Mouse (Mus musculus): ENCODE data around the gene Nsun5. TPM values are rescaled to one million over a fixed set of nuclear protein-coding genes. Genes with fewer than 3 reads are reported as not detected.

Gene Nsun5
- polyA plus RNA-seq (2012; rRNA removed) = 23.1 and 25.2 TPM in 2 replicates

DNA sequence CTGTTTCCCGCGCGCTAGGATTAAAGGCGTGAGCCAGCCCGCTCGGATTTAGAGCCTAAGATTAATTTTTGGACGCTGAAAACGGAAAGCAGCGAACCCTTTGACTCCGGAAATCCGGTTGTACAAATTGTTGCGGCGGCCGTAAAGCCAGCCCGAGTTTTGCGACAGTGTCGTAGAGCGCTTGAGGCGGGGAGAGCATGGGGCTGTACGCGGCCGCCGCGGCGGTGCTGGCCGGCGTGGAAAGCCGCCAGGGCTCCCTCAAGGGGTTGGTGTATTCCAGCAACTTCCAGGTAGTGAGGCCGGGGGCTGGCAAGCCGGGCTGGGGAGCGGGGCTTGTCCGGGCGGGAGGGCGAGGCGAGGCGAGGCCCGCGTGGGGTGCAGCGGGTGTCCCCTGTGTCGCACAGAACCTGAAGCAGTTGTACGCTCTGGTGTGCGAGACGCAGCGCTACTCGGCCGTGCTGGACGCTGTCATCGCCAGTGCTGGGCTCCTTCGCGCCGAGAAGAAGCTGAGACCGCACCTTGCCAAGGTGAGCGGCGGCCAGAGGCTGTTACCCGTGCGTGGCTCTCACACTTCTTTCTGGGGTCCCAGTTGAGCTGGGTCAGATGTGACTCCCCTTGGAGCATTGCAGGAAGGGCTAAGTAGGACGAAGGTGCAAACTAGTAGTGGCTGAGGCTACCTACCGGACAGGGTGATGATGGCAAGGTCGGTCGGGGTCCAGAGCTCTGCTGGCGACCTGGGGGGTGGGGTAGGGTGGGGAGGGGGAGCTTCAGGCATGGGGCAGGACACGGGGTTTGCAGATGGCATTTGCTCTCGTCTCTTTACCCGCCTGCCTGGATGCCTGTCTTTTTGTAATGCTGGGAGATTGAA, at the start of gene Nsun5:
Gene Nsun5, plus strand, starts transcription at position 167 of the 868 bp plus-strand sequence.
- DNase-seq (ENCODE audit: low read depth, low spot score) = peak; percentile 84
- under 1% methylated on average over 64 of the region's 64 CpGs for WGBS

DNA sequence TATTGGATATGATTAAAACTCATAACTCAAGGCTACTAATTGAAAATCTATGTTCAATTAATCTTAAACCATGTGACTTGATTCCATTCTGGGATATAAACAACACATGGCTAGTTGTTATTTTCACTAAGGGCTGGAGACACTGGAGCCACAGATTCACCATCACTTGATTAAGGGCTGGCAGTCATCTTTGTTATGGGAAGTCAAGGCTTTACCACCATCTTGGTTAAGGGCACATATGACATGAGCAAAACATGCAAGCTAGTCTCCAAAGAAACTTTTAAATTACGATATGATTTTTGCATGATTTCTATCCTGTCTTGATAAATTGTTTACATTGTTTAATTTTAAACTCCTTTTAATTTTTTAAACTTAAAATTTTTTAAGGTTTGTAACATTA, 47.6 kb upstream of the Nsun5 start:
- no peak for DNase-seq (ENCODE audit: low read depth, low spot score)
- 90% methylated on average over 1 of the region's 1 CpGs for WGBS

DNA sequence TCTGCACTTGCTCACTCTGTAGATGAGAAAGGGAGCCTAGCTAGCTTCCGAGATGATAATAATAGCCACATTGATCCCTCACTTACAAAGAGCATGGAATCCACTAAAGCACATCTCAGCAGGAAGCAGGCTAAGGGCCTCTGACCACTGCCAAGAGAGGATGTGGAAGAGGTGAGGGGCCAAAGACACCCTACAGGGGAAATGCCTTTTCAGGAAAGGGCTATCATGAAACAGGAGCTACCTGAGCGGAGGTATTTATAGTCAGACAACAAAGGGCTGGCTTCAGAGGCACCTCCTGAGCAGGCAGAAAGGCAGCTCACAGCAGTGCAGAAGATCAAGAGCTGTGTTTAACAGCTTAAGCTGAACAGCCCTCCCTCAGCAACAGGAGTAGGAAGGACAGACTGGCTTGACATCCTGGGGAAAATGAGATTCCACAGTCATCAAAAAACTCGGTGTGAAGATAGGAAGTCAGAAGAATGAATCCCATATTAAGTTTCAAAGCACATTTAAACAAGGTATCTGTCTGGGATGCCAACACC, 43.6 kb upstream of the Nsun5 start:
- DNase-seq (ENCODE audit: low read depth, low spot score) = no peak
- WGBS = 29% methylated on average over 3 of the region's 3 CpGs

DNA sequence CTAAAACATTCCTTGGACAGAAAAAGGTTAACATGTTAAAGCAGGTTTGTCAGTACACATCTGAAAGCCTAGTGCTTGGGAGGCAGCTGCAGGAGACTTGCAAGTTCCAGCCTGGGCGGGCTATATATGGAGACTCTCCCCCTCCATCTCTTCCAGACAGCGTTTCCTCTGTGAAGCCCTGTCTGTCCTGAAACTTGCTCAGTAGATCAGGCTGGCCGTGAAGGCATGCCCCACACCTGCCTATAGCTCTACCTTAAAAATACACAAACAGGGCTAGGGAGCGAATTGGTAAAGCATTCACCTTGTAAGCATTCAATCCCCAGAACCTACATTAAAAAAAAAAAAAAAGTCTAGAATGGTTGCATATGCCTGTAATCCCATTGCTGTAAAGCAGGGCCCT, 40.3 kb upstream of the Nsun5 start:
- WGBS = 80% methylated on average over 4 of the region's 4 CpGs
- no peak for DNase-seq (ENCODE audit: low read depth, low spot score)

DNA sequence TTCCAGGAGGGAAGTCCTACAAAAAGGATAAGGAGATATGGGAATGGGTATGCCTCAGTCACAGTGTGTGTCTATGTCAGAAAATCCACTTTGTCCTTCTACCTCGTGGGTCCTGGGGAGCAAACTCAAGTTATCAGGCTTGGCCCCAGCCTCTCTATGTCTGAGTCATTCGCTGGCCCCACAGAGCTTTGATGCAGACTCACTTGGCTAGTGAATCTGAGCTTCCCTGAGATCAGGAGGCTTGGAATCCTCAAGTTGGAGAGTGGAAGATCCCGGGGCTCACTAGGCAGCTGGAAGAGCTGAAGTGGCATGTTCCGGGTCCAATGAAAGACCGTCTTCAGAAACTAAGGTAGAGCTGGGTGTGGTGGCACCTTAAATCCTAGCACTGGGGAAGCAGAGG, 39.6 kb upstream of the Nsun5 start:
- DNase-seq (ENCODE audit: low read depth, low spot score) = no peak
- 75% methylated on average over 5 of the region's 5 CpGs for WGBS

DNA sequence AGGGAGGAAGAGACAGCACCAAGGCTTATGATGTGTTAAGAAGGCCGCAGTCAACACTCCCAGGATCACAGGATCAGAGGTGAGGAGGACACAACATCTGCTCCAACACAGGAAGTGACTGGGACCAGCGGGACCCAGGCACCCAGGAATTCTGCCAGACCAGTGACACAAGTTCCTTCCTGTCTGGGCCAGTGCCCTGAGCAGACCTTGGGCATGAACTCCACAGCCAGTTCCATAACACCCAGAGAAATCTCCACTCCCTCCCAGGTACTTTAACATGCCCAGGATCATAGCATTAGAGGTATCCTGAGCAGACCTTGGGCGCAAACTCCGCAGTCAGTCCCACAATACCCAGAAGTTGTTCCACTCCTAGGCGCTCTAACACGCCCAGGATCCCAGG, 38.6 kb upstream of the Nsun5 start:
- WGBS = 76% methylated on average over 6 of the region's 6 CpGs
- no peak for DNase-seq (ENCODE audit: low read depth, low spot score)

DNA sequence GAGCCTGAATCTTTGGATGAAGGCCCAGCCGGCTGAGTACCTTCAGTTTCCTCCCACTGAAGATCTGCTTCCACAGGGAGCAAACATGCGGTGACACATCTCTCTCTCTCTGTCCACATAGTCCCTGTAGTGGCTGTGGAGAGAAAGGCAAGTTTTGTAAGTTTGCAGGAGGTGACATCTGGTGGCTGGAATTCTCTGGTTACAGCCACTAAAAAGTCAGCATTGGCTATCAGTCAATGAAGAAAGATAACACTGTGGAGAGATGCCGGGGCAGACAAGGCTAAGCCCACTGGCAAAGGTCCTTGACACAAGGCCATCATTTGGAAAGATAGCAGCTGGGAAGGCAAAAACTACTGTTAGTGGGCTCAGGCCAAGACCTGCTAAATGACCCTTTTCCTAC, 32.2 kb upstream of the Nsun5 start:
- 30% methylated on average over 3 of the region's 3 CpGs for WGBS
- DNase-seq (ENCODE audit: low read depth, low spot score) = no peak

DNA sequence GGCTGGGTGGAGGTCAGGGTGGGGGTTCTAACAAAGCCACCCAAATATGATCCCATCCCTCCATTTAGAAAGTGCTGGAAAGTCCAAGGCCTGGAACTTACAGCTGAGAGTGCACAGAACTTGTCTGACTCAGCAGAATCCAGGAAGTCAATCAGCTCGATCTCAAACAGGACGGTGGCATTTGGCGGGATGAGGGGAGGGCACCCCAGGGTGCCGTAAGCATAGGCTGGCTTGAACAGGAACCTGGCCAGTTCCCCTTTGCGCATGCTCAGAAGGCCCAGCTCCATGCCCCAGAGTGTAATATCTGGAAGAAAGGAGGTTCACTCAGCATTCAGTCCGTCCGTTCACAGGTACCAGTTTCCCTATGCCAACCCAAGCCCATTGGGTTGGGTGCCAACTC, 23.8 kb upstream of the Nsun5 start:
- DNase-seq (ENCODE audit: low read depth, low spot score) = no peak
- 71% methylated on average over 7 of the region's 7 CpGs for WGBS

DNA sequence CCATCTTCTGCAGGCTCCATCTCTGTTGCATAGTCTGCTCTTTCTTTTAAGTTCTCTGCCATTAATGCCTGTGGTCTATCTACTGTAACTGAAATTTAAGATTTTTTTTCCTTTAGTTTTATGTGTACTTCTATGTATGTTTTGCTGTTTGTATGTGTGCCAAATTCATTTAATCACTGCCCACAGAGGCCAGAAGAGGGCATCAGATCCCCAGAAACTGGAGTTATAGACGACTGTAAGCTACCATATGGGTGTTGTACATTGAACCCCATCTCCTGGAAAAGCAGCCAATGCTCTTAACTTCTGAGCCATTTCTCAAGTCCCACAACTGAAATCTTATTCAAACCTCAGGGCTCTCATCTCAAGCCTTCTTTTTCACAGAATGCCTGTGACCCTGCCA, 23.3 kb upstream of the Nsun5 start:
- WGBS = 3% methylated on average over 1 of the region's 1 CpGs
- no peak for DNase-seq (ENCODE audit: low read depth, low spot score)

DNA sequence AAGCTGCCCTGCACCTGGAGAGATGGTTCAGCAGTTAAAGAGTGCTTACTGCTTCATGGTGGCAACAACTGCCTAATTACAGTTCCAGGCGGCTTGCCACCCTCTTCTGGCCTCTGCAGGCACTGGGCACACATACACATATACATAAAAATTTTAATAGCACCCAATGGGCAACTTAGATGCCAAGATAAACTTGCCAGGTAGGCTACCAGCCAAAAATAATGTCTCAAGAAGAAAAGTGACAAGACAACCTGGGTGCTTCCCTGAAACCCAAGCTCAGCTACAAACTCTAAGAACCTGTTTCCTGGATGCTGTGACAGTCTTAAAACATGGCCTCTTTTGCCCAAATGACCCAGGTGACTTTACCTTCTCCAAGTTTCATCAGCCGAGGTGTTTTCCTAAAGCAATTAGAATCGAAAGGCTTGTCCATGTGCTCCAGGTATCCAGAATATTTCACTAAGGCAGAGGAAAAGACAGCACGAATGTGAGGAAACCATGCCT, 22.2 kb upstream of the Nsun5 start:
- DNase-seq (ENCODE audit: low read depth, low spot score) = no peak
- WGBS = 46% methylated on average over 4 of the region's 4 CpGs

DNA sequence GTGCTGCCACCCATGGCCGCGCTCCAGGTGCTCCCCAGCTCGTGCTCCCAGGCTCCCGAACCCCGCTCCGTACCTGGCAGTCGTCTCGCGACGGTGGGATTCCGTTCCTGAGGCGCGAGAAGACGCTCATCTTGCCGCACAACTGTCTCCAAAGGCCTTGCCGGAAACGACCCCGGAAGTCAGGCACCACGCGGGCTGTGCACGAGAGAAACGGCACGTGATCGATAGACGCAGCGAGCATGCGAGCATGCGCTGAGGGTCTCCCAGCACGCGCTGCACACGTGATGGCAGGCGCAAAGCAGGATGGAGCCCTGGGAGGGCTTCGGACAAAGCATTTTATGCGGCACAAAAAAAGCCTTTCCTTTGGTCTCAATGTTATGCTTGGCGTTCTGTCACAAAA, 19.9 kb upstream of the Nsun5 start, which contains the start of gene Fkbp6:
Gene Fkbp6, minus strand, starts transcription at position 183 of the 400 bp plus-strand sequence.
- 89% methylated on average over 35 of the region's 35 CpGs for WGBS
- DNase-seq (ENCODE audit: low read depth, low spot score) = no peak

DNA sequence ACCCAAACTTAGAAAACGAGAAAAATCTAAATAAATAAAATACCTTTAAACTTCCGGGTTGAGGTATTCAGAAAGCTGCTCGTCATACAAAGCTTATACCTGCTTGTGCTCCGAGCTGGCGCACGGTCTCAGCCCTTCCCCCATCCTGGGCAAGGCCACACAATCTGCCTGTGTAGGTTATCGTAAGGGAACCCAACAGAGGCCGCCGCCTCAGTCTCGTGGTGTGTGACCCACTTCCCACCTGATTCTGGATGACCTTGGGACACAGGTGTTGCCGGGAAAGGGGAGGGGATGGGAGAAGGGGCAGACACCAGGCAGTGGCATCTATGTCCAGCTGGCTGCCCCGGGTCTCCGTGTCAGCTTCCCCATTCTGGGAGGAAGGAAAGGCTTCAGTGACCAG, 18.1 kb upstream of the Nsun5 start:
- DNase-seq (ENCODE audit: low read depth, low spot score) = no peak
- 58% methylated on average over 13 of the region's 13 CpGs for WGBS

DNA sequence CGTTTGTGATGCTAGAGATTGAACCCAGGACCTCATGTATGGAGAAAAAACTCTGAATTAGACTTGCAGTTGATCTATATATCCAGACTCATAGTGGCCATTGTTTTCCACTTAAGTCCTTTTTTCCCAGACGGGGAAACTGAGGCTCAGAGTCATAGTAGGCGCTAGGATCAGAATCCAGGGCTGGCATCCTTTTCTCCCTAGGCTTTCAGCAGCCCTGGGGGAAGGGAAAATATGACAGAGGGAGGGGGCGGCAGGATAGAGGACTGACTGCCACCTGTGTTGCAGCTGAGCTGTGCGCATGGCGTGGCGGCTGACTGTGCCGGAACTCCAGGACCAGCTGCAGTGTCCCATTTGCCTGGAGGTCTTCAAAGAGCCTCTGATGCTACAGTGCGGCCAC, 16.8 kb upstream of the Nsun5 start, which contains the start of gene Trim50:
Gene Trim50, plus strand, starts transcription at position 301 of the 400 bp plus-strand sequence.
- no peak for DNase-seq (ENCODE audit: low read depth, low spot score)
- 63% methylated on average over 9 of the region's 9 CpGs for WGBS

DNA sequence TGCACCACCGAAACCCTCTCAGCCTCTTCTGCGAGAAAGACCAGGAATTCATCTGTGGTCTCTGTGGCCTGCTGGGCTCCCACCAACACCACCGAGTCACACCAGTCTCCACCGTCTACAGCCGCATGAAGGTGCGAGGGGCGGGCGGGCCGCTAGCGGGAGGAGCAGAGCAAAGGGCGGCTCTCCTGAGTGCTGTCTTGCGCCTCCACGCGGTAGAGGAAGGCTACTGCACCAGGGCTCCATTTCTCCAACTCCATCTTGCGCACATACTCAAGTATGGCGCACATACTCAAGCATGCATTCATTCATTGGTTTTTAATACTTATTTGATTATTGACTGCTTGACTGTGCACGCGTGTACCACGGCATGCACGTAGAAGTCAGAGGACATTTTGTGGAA, 16.2 kb upstream of the Nsun5 start:
- no peak for DNase-seq (ENCODE audit: low read depth, low spot score)
- 20% methylated on average over 20 of the region's 20 CpGs for WGBS

DNA sequence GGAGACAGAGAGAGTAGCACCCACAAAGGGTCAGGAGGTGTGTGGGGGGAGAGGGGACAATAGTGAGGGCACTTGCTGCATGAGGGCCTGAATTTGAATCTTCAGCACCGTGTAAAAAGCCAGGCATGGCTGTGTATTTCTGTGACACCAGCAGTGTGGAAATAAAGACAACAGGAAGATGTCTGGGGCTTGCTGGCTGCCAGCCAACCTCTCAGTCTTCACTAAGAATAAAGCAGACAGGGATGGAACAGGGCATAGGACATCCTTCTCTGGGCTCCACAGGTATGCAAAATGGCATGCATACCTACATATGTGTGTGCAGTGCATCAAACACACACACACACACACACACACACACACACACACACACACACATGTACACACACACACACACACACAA, 13.7 kb upstream of the Nsun5 start:
- no peak for DNase-seq (ENCODE audit: low read depth, low spot score)
- 23% methylated on average over 1 of the region's 1 CpGs for WGBS

DNA sequence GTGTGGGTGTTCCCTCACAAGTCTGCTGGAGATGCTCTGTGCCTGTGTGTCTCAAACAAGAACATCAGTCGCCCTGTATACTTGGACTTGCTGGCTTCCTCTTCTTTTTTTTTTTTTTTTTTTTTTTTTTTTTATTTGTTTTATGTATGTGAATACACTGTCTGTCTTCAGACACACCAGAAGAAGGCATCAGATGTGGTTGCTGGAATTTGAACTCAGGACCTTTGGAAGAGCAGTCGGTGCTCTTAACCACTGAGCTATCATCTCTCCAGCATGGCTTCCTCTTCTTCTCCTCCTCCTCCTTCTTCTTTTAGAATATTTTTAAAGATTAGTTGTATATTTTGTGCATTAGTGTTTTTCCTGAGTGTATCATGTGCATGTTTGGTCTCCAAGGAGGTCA, 12.2 kb upstream of the Nsun5 start:
- 67% methylated on average over 2 of the region's 2 CpGs for WGBS

DNA sequence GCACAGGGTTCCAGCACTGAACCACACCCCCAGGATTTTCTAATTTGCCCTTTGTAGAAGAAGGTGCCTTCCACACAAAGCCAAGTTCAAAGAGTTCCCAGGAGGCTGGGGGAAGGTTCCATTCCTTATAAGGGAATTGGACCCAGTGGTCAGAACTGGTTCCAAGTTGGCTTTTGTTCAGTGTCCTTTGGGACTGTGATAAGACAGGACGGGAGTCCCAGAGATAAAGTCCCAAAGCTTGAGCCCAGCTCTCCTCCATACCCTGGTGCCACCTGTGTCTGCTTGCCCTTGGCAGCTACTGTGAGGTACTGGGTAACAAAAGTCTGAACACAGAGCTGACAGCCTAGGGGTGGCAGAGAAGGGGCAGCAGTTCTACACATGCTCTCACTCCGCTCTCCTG, 10.0 kb upstream of the Nsun5 start:
- 57% methylated on average over 2 of the region's 2 CpGs for WGBS
- no peak for DNase-seq (ENCODE audit: low read depth, low spot score)

More for the DNA sequence above, 12.2 kb upstream of the Nsun5 start:
- DNase-seq (ENCODE audit: low read depth, low spot score) = no peak

DNA sequence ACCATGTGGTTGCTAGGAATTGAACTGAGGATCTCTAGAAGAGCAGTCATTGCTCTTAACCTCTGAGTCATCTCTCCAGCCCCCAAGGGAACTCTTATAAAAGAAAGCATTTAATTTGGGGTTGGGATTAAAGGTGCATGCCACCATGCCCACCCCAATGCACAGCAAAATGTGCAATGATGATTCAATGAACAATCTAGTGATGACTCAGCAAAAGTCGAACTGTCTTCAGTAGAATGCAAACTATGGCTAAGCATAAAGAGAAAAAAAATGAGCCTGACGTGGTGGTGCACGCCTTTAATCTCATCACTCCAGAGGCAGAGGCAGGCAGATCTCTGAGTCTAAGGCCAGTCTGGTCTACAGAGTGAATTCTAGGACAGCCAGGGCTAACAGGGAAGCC, 7.2 kb upstream of the Nsun5 start:
- 76% methylated on average over 3 of the region's 3 CpGs for WGBS

DNA sequence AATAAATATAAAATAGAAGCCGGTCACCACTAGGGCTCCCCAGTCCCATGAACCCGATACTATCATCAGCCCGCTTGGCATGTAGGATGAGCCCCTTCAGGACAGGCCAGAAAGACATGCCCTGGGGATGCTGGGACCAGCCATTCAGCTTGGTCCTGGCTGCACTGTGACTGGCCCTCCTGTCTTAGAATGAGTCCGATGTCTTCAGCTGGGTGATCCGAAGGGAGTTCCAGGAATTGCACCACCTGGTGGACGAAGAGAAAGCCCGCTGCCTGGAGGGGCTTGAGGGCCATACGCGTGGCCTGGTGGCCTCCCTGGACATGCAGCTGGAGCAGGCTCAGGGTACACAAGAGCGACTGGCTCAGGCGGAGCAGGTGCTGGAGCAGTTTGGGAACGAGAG, 6.2 kb upstream of the Nsun5 start:
- no peak for DNase-seq (ENCODE audit: low read depth, low spot score)
- 21% methylated on average over 12 of the region's 12 CpGs for WGBS

More for the DNA sequence above, 7.2 kb upstream of the Nsun5 start:
- DNase-seq (ENCODE audit: low read depth, low spot score) = no peak

DNA sequence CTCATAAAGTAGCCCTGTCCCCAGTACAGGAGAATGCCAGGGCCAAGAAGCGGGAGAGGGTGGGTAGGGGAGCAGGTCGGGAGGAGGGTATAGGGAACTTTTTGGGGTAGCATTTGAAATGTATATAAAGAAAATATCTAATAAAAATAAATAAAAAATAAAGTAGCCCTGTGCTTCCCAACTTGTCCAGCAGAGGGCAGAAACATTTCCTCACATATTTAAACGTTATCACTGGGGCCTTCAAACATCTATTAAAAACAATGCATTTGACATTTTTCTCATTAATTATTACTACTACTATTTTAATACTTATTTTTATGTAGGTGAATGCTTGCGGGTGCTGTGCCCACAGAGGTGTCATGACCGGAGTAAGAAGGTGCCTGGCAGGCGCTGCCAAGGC, 1.9 kb upstream of the Nsun5 start:
- no peak for DNase-seq (ENCODE audit: low read depth, low spot score)
- WGBS = 53% methylated on average over 6 of the region's 6 CpGs

DNA sequence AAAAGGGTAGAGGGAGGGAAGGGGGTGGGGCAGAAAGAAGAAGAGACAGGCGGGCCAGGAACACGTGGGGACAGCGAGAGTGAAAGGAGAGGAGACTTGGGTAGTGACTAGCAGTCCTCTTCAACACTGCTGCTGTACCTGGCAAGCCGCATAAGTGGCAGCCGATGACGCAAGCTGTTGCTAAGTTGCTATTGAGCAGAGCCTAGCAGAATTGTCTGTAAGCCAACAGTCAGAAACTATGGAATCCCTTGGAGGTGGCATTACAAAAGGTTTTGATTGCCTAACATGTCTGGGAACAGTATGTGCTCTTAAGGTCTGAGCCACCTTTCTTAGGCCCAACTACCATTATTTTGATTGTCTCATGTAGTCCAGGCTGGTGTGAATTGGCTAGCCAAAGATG, 1.4 kb upstream of the Nsun5 start:
- DNase-seq (ENCODE audit: low read depth, low spot score) = no peak
- 84% methylated on average over 6 of the region's 6 CpGs for WGBS
